Mouse (Mus musculus): ENCODE data around the gene Gm39566. TPM values are rescaled to one million over a fixed set of nuclear protein-coding genes. Genes with fewer than 3 reads are reported as not detected.

The Gm39566 gene
- polyA plus RNA-seq, 1 experiment: not detected

GRCm38 (mm10) chr11:69849128-69849527, 34.0 kb upstream of the Gm39566 start:
- Histone ChIP-seq H3K36me3 (ENCODE audit: control insufficient read depth) (peaks cover 64% of the 10 kb centered on the region), H3K4me1 (ENCODE audit: control insufficient read depth) (peaks cover 94% of the 10 kb centered on the region)

GRCm38 (mm10) chr11:69848021-69848420, 32.9 kb upstream of the Gm39566 start:
- Histone ChIP-seq H3K4me3 (replicated peaks) (peak overlapping the region; percentile 83), H3K36me3 (ENCODE audit: control insufficient read depth) (peaks cover 58% of the 10 kb centered on the region), H3K27me3 (ENCODE audit: control insufficient read depth) (no peaks in the 10 kb centered on the region), H3K9me3 (ENCODE audit: control insufficient read depth, low read length) (no peaks in the 10 kb centered on the region), H3K4me1 (ENCODE audit: control insufficient read depth) (peaks cover 89% of the 10 kb centered on the region)
- TF ChIP-seq TAL1 (IDR thresholded peaks at IDR 0.05; ENCODE audit: low read length): no peak
- TF ChIP-seq GATA1 (IDR thresholded peaks at IDR 0.05; ENCODE audit: low read length): no peak

More at GRCm38 (mm10) chr11:69849128-69849527, 34.0 kb upstream of the Gm39566 start:
- no peak for TF ChIP-seq TAL1 (IDR thresholded peaks at IDR 0.05; ENCODE audit: low read length)
- TF ChIP-seq GATA1 (IDR thresholded peaks at IDR 0.05; ENCODE audit: low read length): no peak
- H3K27me3 ChIP-seq (ENCODE audit: control insufficient read depth): no peaks in the 10 kb centered on the region
- H3K9me3 ChIP-seq (ENCODE audit: control insufficient read depth, low read length): no peaks in the 10 kb centered on the region
- no peak overlapping the region for H3K4me3 ChIP-seq (replicated peaks)

- Histone ChIP-seq H3K4me3 (replicated peaks) (peak overlapping the region; percentile 83), H3K9me3 (ENCODE audit: control insufficient read depth, low read length) (no peaks in the 10 kb centered on the region), H3K27me3 (ENCODE audit: control insufficient read depth) (no peaks in the 10 kb centered on the region), H3K4me1 (ENCODE audit: control insufficient read depth) (peaks cover 85% of the 10 kb centered on the region), H3K36me3 (ENCODE audit: control insufficient read depth) (peaks cover 48% of the 10 kb centered on the region)
- no peak for TF ChIP-seq GATA1 (IDR thresholded peaks at IDR 0.05; ENCODE audit: low read length)
- TF ChIP-seq TAL1 (IDR thresholded peaks at IDR 0.05; ENCODE audit: low read length): no peak
These were observed 31.9 kb upstream of the Gm39566 start for GRCm38 (mm10) chr11:69846738-69847688.

DNA sequence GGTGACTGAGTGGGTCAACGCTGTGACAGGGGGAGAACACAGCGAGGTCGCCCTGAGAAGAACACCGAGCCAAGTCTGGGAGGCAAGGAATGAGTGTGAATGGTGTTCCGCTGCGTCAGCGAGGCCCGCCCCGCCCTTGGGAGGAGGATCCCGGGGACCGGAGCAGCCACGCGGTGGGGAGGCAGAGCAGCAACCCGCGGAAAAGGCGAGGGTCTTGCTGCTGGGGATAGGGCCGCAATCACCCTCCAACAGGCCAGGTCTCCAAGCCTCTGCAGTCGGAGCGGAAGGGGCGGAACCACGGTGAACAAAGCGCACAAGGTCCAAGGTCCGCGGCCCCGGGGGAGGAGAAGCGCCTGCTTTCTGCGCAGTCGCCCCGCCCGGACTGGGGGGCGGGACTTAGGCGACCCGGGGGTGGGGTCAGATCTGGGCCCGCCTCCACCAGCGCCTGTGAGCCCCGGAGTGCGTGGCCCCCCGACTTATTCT, 31.1 kb upstream of the Gm39566 start, which contains the start of gene Plscr3:
Gene Plscr3, plus strand, starts transcription at position 179 of the 483 bp plus-strand sequence.
- no peak for TF ChIP-seq GATA1 (IDR thresholded peaks at IDR 0.05; ENCODE audit: low read length)
- no peak for TF ChIP-seq TAL1 (IDR thresholded peaks at IDR 0.05; ENCODE audit: low read length)
- peaks cover 40% of the 10 kb centered on the region for H3K36me3 ChIP-seq (ENCODE audit: control insufficient read depth)
- H3K4me3 ChIP-seq (replicated peaks): peak within 1 kb of the TSS; percentile 83
- H3K4me1 ChIP-seq (ENCODE audit: control insufficient read depth): peaks cover 77% of the 10 kb centered on the region
- no peaks in the 10 kb centered on the region for H3K9me3 ChIP-seq (ENCODE audit: control insufficient read depth, low read length)
- H3K27me3 ChIP-seq (ENCODE audit: control insufficient read depth): no peaks in the 10 kb centered on the region

GRCm38 (mm10) chr11:69838714-69839104, 23.6 kb upstream of the Gm39566 start:
- Histone ChIP-seq H3K27me3 (ENCODE audit: control insufficient read depth) (peaks cover 43% of the 10 kb centered on the region), H3K36me3 (ENCODE audit: control insufficient read depth) (peaks cover 9% of the 10 kb centered on the region), H3K4me1 (ENCODE audit: control insufficient read depth) (peaks cover 67% of the 10 kb centered on the region), H3K9me3 (ENCODE audit: control insufficient read depth, low read length) (peaks cover 2% of the 10 kb centered on the region; the same call in 1 of the 2 replicates), H3K4me3 (replicated peaks) (peak overlapping the region; percentile 89)
- TF ChIP-seq GATA1 (IDR thresholded peaks at IDR 0.05; ENCODE audit: low read length): no peak
- TF ChIP-seq TAL1 (IDR thresholded peaks at IDR 0.05; ENCODE audit: low read length): no peak

GRCm38 (mm10) chr11:69837952-69838713, 23.0 kb upstream of the Gm39566 start, which contains the start of gene Tmem256:
TSS of gene Tmem256 (plus strand) at chr11:69838514.
- H3K9me3 ChIP-seq (ENCODE audit: control insufficient read depth, low read length): peaks cover 2% of the 10 kb centered on the region; the same call in 1 of the 2 replicates
- peak within 1 kb of the TSS; percentile 89 for H3K4me3 ChIP-seq (replicated peaks)
- peaks cover 48% of the 10 kb centered on the region for H3K27me3 ChIP-seq (ENCODE audit: control insufficient read depth)
- TF ChIP-seq TAL1 (IDR thresholded peaks at IDR 0.05; ENCODE audit: low read length) (no peak), GATA1 (IDR thresholded peaks at IDR 0.05; ENCODE audit: low read length) (no peak)
- H3K36me3 ChIP-seq (ENCODE audit: control insufficient read depth): peaks cover 9% of the 10 kb centered on the region
- H3K4me1 ChIP-seq (ENCODE audit: control insufficient read depth): peaks cover 69% of the 10 kb centered on the region

GRCm38 (mm10) chr11:69837604-69837951, 22.5 kb upstream of the Gm39566 start, which contains the start of gene Nlgn2:
TSS of gene Nlgn2 (minus strand) at chr11:69837784.
- H3K36me3 ChIP-seq (ENCODE audit: control insufficient read depth): peaks cover 9% of the 10 kb centered on the region
- peak within 1 kb of the TSS; percentile 89 for H3K4me3 ChIP-seq (replicated peaks)
- H3K9me3 ChIP-seq (ENCODE audit: control insufficient read depth, low read length): peaks cover 2% of the 10 kb centered on the region; the same call in 1 of the 2 replicates
- H3K4me1 ChIP-seq (ENCODE audit: control insufficient read depth): peaks cover 64% of the 10 kb centered on the region
- H3K27me3 ChIP-seq (ENCODE audit: control insufficient read depth): peaks cover 54% of the 10 kb centered on the region
- TF ChIP-seq TAL1 (IDR thresholded peaks at IDR 0.05; ENCODE audit: low read length) (no peak), GATA1 (IDR thresholded peaks at IDR 0.05; ENCODE audit: low read length) (no peak)

- Histone ChIP-seq H3K36me3 (ENCODE audit: control insufficient read depth) (peaks cover 9% of the 10 kb centered on the region), H3K4me1 (ENCODE audit: control insufficient read depth) (peaks cover 67% of the 10 kb centered on the region), H3K9me3 (ENCODE audit: control insufficient read depth, low read length) (peaks cover 2% of the 10 kb centered on the region; the same call in 1 of the 2 replicates), H3K27me3 (ENCODE audit: control insufficient read depth) (peaks cover 60% of the 10 kb centered on the region), H3K4me3 (replicated peaks) (peak overlapping the region; percentile 89)
- no peak for TF ChIP-seq GATA1 (IDR thresholded peaks at IDR 0.05; ENCODE audit: low read length)
- TF ChIP-seq TAL1 (IDR thresholded peaks at IDR 0.05; ENCODE audit: low read length): no peak
These were observed 21.8 kb upstream of the Gm39566 start for GRCm38 (mm10) chr11:69836703-69837576.

All from erythroblast, embryonic 14.5 days (primary cell).